Mouse (Mus musculus) forebrain, embryonic 14.5 days (tissue): Measurements from ENCODE around the gene Deup1. TPM values are rescaled to one million over a fixed set of nuclear protein-coding genes. Genes with fewer than 3 reads are reported as not detected.
A peak's percentile ranks its signal among the peaks of the same experiment; 100 is the strongest.

ENCODE experiments used
- ATAC-seq: fragments of 200-750 bp; cut with Nextera tagmentation; 2 replicates; pipeline ENCODE4 v1.8.0; 2017; ENCODE audit warnings: mild to moderate bottlenecking, moderate library complexity
- DNase-seq: peaks from one replicate; pipeline ENCODE4 v3.0.0-alpha.2; 2015; ENCODE audit warnings: low spot score
- H3K27ac ChIP-seq: fragments of 300-500 bp; sonication (generic); 2 replicates; pipeline ENCODE4 v1.5.1; 2014; ENCODE audit warnings: low read depth, mild to moderate bottlenecking, control low read depth, low read length, moderate library complexity
- H3K27me3 ChIP-seq: fragments of 300-500 bp; sonication (generic); replicated peaks from 2 replicates; pipeline ENCODE4 v1.6.1; 2014; ENCODE audit warnings: low read length, control low read depth, mixed read lengths; ENCODE audit not compliant: control insufficient read depth, insufficient read depth
- H3K36me3 ChIP-seq: fragments of 300-500 bp; sonication (generic); 2 replicates; pipeline ENCODE4 v1.6.1; 2014; ENCODE audit warnings: low read length, control low read depth; ENCODE audit not compliant: control insufficient read depth, insufficient read depth
- H3K4me1 ChIP-seq: fragments of 300-500 bp; sonication (generic); 2 replicates; pipeline ENCODE4 v1.6.1; 2014; ENCODE audit warnings: antibody characterized with exemption, low read length, control low read depth; ENCODE audit not compliant: control insufficient read depth, insufficient read depth
- H3K4me2 ChIP-seq: fragments of 300-500 bp; sonication (generic); 2 replicates; pipeline ENCODE4 v1.6.1; 2014; ENCODE audit warnings: mild to moderate bottlenecking, control low read depth, low read length
- H3K4me3 ChIP-seq: fragments of 300-500 bp; sonication (generic); 2 replicates; pipeline ENCODE4 v1.5.1; 2014; ENCODE audit warnings: low read depth, low read length, control low read depth
- H3K9ac ChIP-seq: fragments of 300-500 bp; sonication (generic); 2 replicates; pipeline ENCODE4 v1.6.1; 2014; ENCODE audit warnings: mild to moderate bottlenecking, low read length, control low read depth, moderate library complexity
- H3K9me3 ChIP-seq: fragments of 300-500 bp; sonication (generic); replicated peaks from 2 replicates; pipeline ENCODE4 v1.6.1; 2016; ENCODE audit warnings: low read length, control low read depth, mixed read lengths; ENCODE audit not compliant: control insufficient read depth
- WGBS: fragments of 180-500 bp; shearing (Covaris S2); extraction: QIAGEN DNeasy Blood & Tissue Kit; methylation state at CpG from one replicate; pipeline ENCODE4 v1.1.7; 2014; 5-methylcytosine and 5-hydroxymethylcytosine counted together
- polyA plus RNA-seq: library from polyadenylated mRNA; unstranded; fragments of >200 nt; fragmentation: Nextera tagmentation; extraction: Ambion mirVana; gene quantifications from 2 replicates; pipeline ENCODE4 v1.2.1, GENCODE M21; 2014

The Deup1 gene
- polyA plus RNA-seq, 1 experiment from 2014 or later, result 2.2 TPM

- peak overlapping the region; percentile 48 for H3K9ac ChIP-seq
- peaks cover 6% of the 10 kb centered on the region; the same call in 1 of the 2 replicates for H3K4me1 ChIP-seq
- ATAC-seq (peak; percentile 41), DNase-seq (no peak)
- 9% methylated on average over 5 of the region's 5 CpGs for WGBS
- no peaks in the 10 kb centered on the region for H3K27me3 ChIP-seq
- no peaks in the 10 kb centered on the region for H3K9me3 ChIP-seq
- no peak overlapping the region for H3K27ac ChIP-seq
- peak overlapping the region; percentile 25 for H3K4me3 ChIP-seq
- H3K36me3 ChIP-seq, result no peaks in the 10 kb centered on the region
- peak overlapping the region; percentile 67 for H3K4me2 ChIP-seq
These were observed 349 bp downstream of the Deup1 start for GRCm38 (mm10) chr9:15627384-15627783.

- ATAC-seq (no peak), DNase-seq (no peak)
- Histone ChIP-seq H3K27ac (no peak overlapping the region), H3K4me3 (no peak overlapping the region), H3K9me3 (no peaks in the 10 kb centered on the region), H3K9ac (no peak overlapping the region), H3K4me1 (peaks cover 6% of the 10 kb centered on the region; the same call in 1 of the 2 replicates), H3K36me3 (no peaks in the 10 kb centered on the region), H3K27me3 (no peaks in the 10 kb centered on the region), H3K4me2 (no peak overlapping the region)
- 63% methylated on average over 3 of the region's 3 CpGs for WGBS
These were observed 3.0 kb downstream of the Deup1 start for GRCm38 (mm10) chr9:15624739-15625138.

- Histone ChIP-seq H3K9ac (no peak overlapping the region), H3K4me3 (no peak overlapping the region), H3K27me3 (no peaks in the 10 kb centered on the region), H3K4me1 (no peaks in the 10 kb centered on the region), H3K4me2 (no peak overlapping the region), H3K36me3 (no peaks in the 10 kb centered on the region), H3K9me3 (no peaks in the 10 kb centered on the region), H3K27ac (no peak overlapping the region)
- 0 out of 2 replicates have a peak, but pooled peaks have one; percentile 18 for ATAC-seq
- 83% methylated on average over 1 of the region's 1 CpGs for WGBS
- no peak for DNase-seq
These were observed 8.0 kb downstream of the Deup1 start for GRCm38 (mm10) chr9:15619767-15620166.

- ATAC-seq (0 out of 2 replicates have a peak, but pooled peaks have one; percentile 10), DNase-seq (no peak)
- no peaks in the 10 kb centered on the region for H3K36me3 ChIP-seq
- WGBS, result 78% methylated on average over 10 of the region's 10 CpGs
- no peak overlapping the region for H3K9ac ChIP-seq
- H3K27me3 ChIP-seq, result no peaks in the 10 kb centered on the region
- H3K27ac ChIP-seq, result no peak overlapping the region
- no peaks in the 10 kb centered on the region for H3K4me1 ChIP-seq
- H3K4me3 ChIP-seq, result no peak overlapping the region
- no peak overlapping the region for H3K4me2 ChIP-seq
- no peaks in the 10 kb centered on the region for H3K9me3 ChIP-seq
These were observed 8.6 kb downstream of the Deup1 start for GRCm38 (mm10) chr9:15619020-15619590.

GRCm38 (mm10) chr9:15617061-15617460, 10.7 kb downstream of the Deup1 start:
- H3K9me3 ChIP-seq, result no peaks in the 10 kb centered on the region
- ATAC-seq, result no peak
- H3K4me2 ChIP-seq, result no peak overlapping the region
- no peaks in the 10 kb centered on the region for H3K27me3 ChIP-seq
- H3K9ac ChIP-seq, result no peak overlapping the region
- 49% methylated on average over 7 of the region's 7 CpGs for WGBS
- DNase-seq, result no peak
- H3K27ac ChIP-seq, result no peak overlapping the region
- no peaks in the 10 kb centered on the region for H3K36me3 ChIP-seq
- H3K4me1 ChIP-seq, result no peaks in the 10 kb centered on the region
- H3K4me3 ChIP-seq, result no peak overlapping the region

GRCm38 (mm10) chr9:15616471-15616870, 11.3 kb downstream of the Deup1 start:
- no peak overlapping the region for H3K4me2 ChIP-seq
- no peaks in the 10 kb centered on the region for H3K36me3 ChIP-seq
- no peaks in the 10 kb centered on the region for H3K9me3 ChIP-seq
- H3K4me3 ChIP-seq, result no peak overlapping the region
- no peak overlapping the region for H3K27ac ChIP-seq
- H3K27me3 ChIP-seq, result no peaks in the 10 kb centered on the region
- DNase-seq (no peak), ATAC-seq (no peak)
- no peaks in the 10 kb centered on the region for H3K4me1 ChIP-seq
- WGBS, result 84% methylated on average over 6 of the region's 6 CpGs
- no peak overlapping the region for H3K9ac ChIP-seq

- Histone ChIP-seq H3K27ac (no peak overlapping the region), H3K36me3 (no peaks in the 10 kb centered on the region), H3K4me3 (no peak overlapping the region), H3K27me3 (no peaks in the 10 kb centered on the region), H3K4me2 (no peak overlapping the region), H3K9ac (no peak overlapping the region), H3K4me1 (no peaks in the 10 kb centered on the region), H3K9me3 (no peaks in the 10 kb centered on the region)
- no peak for ATAC-seq
- no peak for DNase-seq
- 96% methylated on average over 5 of the region's 5 CpGs for WGBS
These were observed 18.3 kb downstream of the Deup1 start for GRCm38 (mm10) chr9:15609280-15609930.

GRCm38 (mm10) chr9:15607601-15608000, 20.1 kb downstream of the Deup1 start:
- no peak overlapping the region for H3K27ac ChIP-seq
- ATAC-seq, result no peak
- H3K4me1 ChIP-seq, result no peaks in the 10 kb centered on the region
- H3K9ac ChIP-seq, result no peak overlapping the region
- 94% methylated on average over 2 of the region's 2 CpGs for WGBS
- H3K4me3 ChIP-seq, result no peak overlapping the region
- no peak overlapping the region for H3K4me2 ChIP-seq
- no peaks in the 10 kb centered on the region for H3K27me3 ChIP-seq
- no peak for DNase-seq
- H3K36me3 ChIP-seq, result no peaks in the 10 kb centered on the region
- H3K9me3 ChIP-seq, result no peaks in the 10 kb centered on the region

- Histone ChIP-seq H3K36me3 (no peaks in the 10 kb centered on the region), H3K9me3 (no peaks in the 10 kb centered on the region), H3K4me1 (no peaks in the 10 kb centered on the region), H3K27me3 (no peaks in the 10 kb centered on the region), H3K4me3 (no peak overlapping the region), H3K9ac (no peak overlapping the region), H3K27ac (no peak overlapping the region), H3K4me2 (no peak overlapping the region)
- 77% methylated on average over 8 of the region's 8 CpGs for WGBS
- DNase-seq (no peak), ATAC-seq (no peak)
These were observed 24.6 kb downstream of the Deup1 start for GRCm38 (mm10) chr9:15603156-15603555.
